Mouse (Mus musculus): Measurements from ENCODE around the gene Synpo2l.

- TF ChIP-seq CTCF (IDR thresholded peaks at IDR 0.05; ENCODE audit: borderline replicate concordance, extremely low read depth, insufficient read depth, insufficient read length) (no peak), POLR2A (IDR thresholded peaks at IDR 0.05; ENCODE audit: borderline replicate concordance, extremely low read depth, insufficient read depth, insufficient read length, poor library complexity, severe bottlenecking) (no peak)
These were observed 22.6 kb downstream of the Synpo2l start for GRCm38 (mm10) chr14:20645547-20645946.

Measured in brain, embryonic 14.5 days (tissue).